Comparison of ENCODE assay signal across 8 mouse cellular contexts in the genomic region with DNA sequence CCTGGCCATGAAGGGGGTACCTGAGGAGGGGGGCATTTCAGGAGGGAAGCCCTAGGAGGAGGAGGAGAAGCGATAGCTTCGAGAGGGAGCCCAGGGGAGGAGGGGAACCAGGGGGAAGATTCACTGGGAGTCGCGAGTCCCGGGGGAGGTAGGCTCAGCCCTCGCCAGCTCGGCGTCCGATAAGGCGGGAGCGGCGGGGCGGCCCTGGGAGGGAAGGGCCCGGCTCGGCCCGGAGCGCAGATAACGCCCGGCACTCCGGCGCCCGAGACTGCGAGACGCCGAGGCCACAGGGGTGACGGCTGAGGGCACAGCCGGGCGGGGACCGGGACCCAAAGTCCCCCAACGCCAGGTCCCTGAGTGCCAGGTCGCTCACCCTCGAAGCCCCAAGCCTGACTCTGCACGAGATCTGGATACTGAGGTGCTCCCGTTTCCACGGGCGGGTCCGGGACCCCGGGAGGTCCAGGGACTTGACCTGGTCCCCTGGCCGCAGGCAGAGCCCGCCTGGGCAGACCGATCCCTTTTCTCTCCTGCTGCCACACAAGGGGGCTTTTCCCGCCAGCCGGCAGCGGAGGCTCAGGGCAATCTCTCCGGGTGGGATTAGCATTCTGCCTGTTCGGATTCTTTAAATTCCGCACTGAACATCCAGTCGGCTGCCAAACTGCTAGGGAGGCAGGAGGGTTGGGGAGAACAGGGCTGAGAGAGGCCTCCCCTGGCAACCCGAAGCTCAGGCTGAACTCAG. TPM values are rescaled to one million over a fixed set of nuclear protein-coding genes. Genes with fewer than 3 reads are reported as not detected.
DNase-seq lines count a peak whose midpoint lies in the region; ATAC-seq and TF ChIP-seq lines count a peak whose summit lies in the region.

No protein-coding gene starts in this region.

- DNase-seq in left cerebral cortex, adult 2 months (ENCODE audit: extremely low spot score in 1 of 2, low spot score in 2 of 2): no peak
- no peak for DNase-seq in left cerebral cortex, adult 9 months (ENCODE audit: low spot score in 2 of 2)
- peak; percentile 91 for DNase-seq in embryonic facial prominence, embryonic 14.5 days (ENCODE audit: low spot score)
- DNase-seq in heart, postnatal 10 days: peak; percentile 63 to 67
- peak; percentile 64 for DNase-seq in urinary bladder, postnatal 14 days (ENCODE audit: low spot score)
- no peak for DNase-seq in cerebellum, adult 2 months

- peak; percentile 71 for ATAC-seq in embryonic facial prominence, embryonic 14.5 days (ENCODE audit: low read depth)
- ATAC-seq in limb, embryonic 12.5 days (ENCODE audit: insufficient number of reproducible peaks, insufficient read depth, low FRiP score, low TSS enrichment, low read depth): no peak
- ATAC-seq in midbrain, embryonic 13.5 days: no peak

- TF ChIP-seq POLR2A in cerebellum, adult 2 months (IDR thresholded peaks at IDR 0.05; ENCODE audit: borderline replicate concordance, insufficient read depth, low read length): no peak

- no peak overlapping the region for H3K27ac ChIP-seq in left cerebral cortex, adult 2 months
- peak overlapping the region; percentile 80 for H3K27ac ChIP-seq in embryonic facial prominence, embryonic 14.5 days (replicated peaks; ENCODE audit: low read depth, low read length)
- H3K27ac ChIP-seq in limb, embryonic 12.5 days: peak overlapping the region; percentile 53
- H3K27ac ChIP-seq in midbrain, embryonic 13.5 days: no peak overlapping the region
- no peak overlapping the region for H3K27ac ChIP-seq in cerebellum, adult 2 months (ENCODE audit: insufficient read depth, low read length)

- no peak for TF ChIP-seq CTCF in left cerebral cortex, adult 2 months (IDR thresholded peaks at IDR 0.05)
- no peak for TF ChIP-seq CTCF in cerebellum, adult 2 months (IDR thresholded peaks at IDR 0.05; ENCODE audit: borderline replicate concordance, insufficient read depth, low read depth, low read length)

- peak overlapping the region; percentile 38 for H3K4me3 ChIP-seq in left cerebral cortex, adult 2 months
- H3K4me3 ChIP-seq in embryonic facial prominence, embryonic 14.5 days (ENCODE audit: low read depth, low read length): peak overlapping the region; percentile 43
- peak overlapping the region; percentile 42 for H3K4me3 ChIP-seq in limb, embryonic 12.5 days (replicated peaks)
- H3K4me3 ChIP-seq in midbrain, embryonic 13.5 days (replicated peaks): peak overlapping the region; percentile 36
- no peak overlapping the region for H3K4me3 ChIP-seq in cerebellum, adult 2 months (replicated peaks; ENCODE audit: insufficient read depth, low read depth, low read length)

- peak overlapping the region; percentile 88 for H3K4me2 ChIP-seq in embryonic facial prominence, embryonic 14.5 days (ENCODE audit: low read depth, low read length)
- peak overlapping the region; percentile 87 for H3K4me2 ChIP-seq in limb, embryonic 12.5 days
- H3K4me2 ChIP-seq in midbrain, embryonic 13.5 days (replicated peaks): peak overlapping the region; percentile 70

- no peaks in the 10 kb centered on the region for H3K27me3 ChIP-seq in embryonic facial prominence, embryonic 14.5 days (replicated peaks; ENCODE audit: control insufficient read depth, insufficient read depth, low read length)
- no peaks in the 10 kb centered on the region; the same call in 1 of the 2 replicates for H3K27me3 ChIP-seq in limb, embryonic 12.5 days
- H3K27me3 ChIP-seq in midbrain, embryonic 13.5 days: peaks cover 34% of the 10 kb centered on the region
- H3K27me3 ChIP-seq in cerebellum, adult 2 months (ENCODE audit: control insufficient read depth, insufficient read depth, low read length): no peaks in the 10 kb centered on the region; the same call in 1 of the 2 replicates

- intact Hi-C loops in left cerebral cortex, adult 2 months (cut with DNase I): loop anchor here (5.0 kb wide), 1 partner anchor 948 kb away; no protein-coding TSS in a partner anchor
- intact Hi-C loops in heart, postnatal 10 days (cut with DNase I): no loop called here

- WGBS in embryonic facial prominence, embryonic 14.5 days: 3% methylated on average over 38 of the region's 49 CpGs
- WGBS in limb, embryonic 12.5 days: 2% methylated on average over 49 of the region's 49 CpGs
- WGBS in midbrain, embryonic 13.5 days: 1% methylated on average over 46 of the region's 49 CpGs
- WGBS in cerebellum, adult 2 months: 5% methylated on average over 49 of the region's 49 CpGs

- H3K36me3 ChIP-seq in embryonic facial prominence, embryonic 14.5 days (ENCODE audit: control insufficient read depth, insufficient read depth, low read length): no peaks in the 10 kb centered on the region
- H3K36me3 ChIP-seq in limb, embryonic 12.5 days: no peaks in the 10 kb centered on the region
- H3K36me3 ChIP-seq in midbrain, embryonic 13.5 days: no peaks in the 10 kb centered on the region

- H3K9me3 ChIP-seq in embryonic facial prominence, embryonic 14.5 days (ENCODE audit: control insufficient read depth, low read length): no peaks in the 10 kb centered on the region
- H3K9me3 ChIP-seq in limb, embryonic 12.5 days: no peaks in the 10 kb centered on the region
- no peaks in the 10 kb centered on the region for H3K9me3 ChIP-seq in midbrain, embryonic 13.5 days

- H3K9ac ChIP-seq in embryonic facial prominence, embryonic 14.5 days (ENCODE audit: low read depth, low read length): peak overlapping the region; percentile 69
- H3K9ac ChIP-seq in limb, embryonic 12.5 days (replicated peaks): peak overlapping the region; percentile 67
- peak overlapping the region; percentile 58 for H3K9ac ChIP-seq in midbrain, embryonic 13.5 days (replicated peaks)

- H3K4me1 ChIP-seq in embryonic facial prominence, embryonic 14.5 days (ENCODE audit: control insufficient read depth, insufficient read depth, low read length): peaks cover 16% of the 10 kb centered on the region
- peaks cover 34% of the 10 kb centered on the region for H3K4me1 ChIP-seq in limb, embryonic 12.5 days (replicated peaks)
- peaks cover 10% of the 10 kb centered on the region for H3K4me1 ChIP-seq in midbrain, embryonic 13.5 days (replicated peaks)
- H3K4me1 ChIP-seq in cerebellum, adult 2 months (ENCODE audit: control insufficient read depth, insufficient read depth, low read length): 0 out of 2 replicates have a peak, but pooled peaks cover 2% of the 10 kb centered on the region

RNA-seq across cellular contexts. Expression of gene Lctl, which starts 32.1 kb away (rescaled TPM):
- total RNA-seq in left cerebral cortex, adult 2 months (2021): not detected
- polyA plus RNA-seq in embryonic facial prominence, embryonic 14.5 days (2014; fragmentation: Nextera tagmentation; extraction: Ambion mirVana): not detected in 2 replicates
- total RNA-seq in heart, postnatal 10 days (2021): under 1 TPM in 1 of 2 experiments, not detected in 1; 0.26 TPM
- polyA plus RNA-seq in limb, embryonic 12.5 days (2016; fragmentation: Nextera tagmentation; extraction: Ambion mirVana): not detected in 2 replicates
- not detected in 2 replicates for polyA plus RNA-seq in midbrain, embryonic 13.5 days (2015; fragmentation: Nextera tagmentation; extraction: Ambion mirVana)
- 0.14 and 0.38 TPM in 2 replicates for polyA plus RNA-seq in cerebellum, adult 2 months (2012; rRNA removed)

Comparison
In these comparisons a context has a peak if more than half of its experiments do, and no peak if none do; other contexts are left out.
1. DNase-seq: peak in embryonic facial prominence, embryonic 14.5 days (single experiment), heart, postnatal 10 days (2 of 2) and urinary bladder, postnatal 14 days (single experiment); none in left cerebral cortex, adult 2 months (0 of 2), left cerebral cortex, adult 9 months (0 of 2) and cerebellum, adult 2 months (0 of 2).
2. H3K27ac ChIP-seq: peak in embryonic facial prominence, embryonic 14.5 days (single experiment) and limb, embryonic 12.5 days (single experiment); none in left cerebral cortex, adult 2 months (single experiment), midbrain, embryonic 13.5 days (single experiment) and cerebellum, adult 2 months (single experiment).
3. Peak in every context shown above with its lines, with median percentiles within 50 percentile points of each other: H3K4me2 ChIP-seq and H3K9ac ChIP-seq.